Mouse (Mus musculus) MEL (cell line): ENCODE results near the gene Gimap7. TPM values are rescaled to one million over a fixed set of nuclear protein-coding genes. Genes with fewer than 3 reads are reported as not detected.

Experiments used
- DNase-seq: peaks from one replicate; pipeline ENCODE4 v3.0.0; 2011; ENCODE audit warnings: low read depth, low spot score
- H3K27ac ChIP-seq: 2 replicates; pipeline ENCODE4 v1.5.1; 2012; ENCODE audit warnings: low read depth, mild to moderate bottlenecking, control low read depth, low read length, moderate library complexity; ENCODE audit not compliant: control insufficient read depth
- H3K27me3 ChIP-seq, 2 experiments: fragments of 150-350 bp in 1 of 2; sonication (generic) in 1 of 2; 2 replicates each; pipeline ENCODE4 v1.6.1; 2012; ENCODE audit warnings: low read length in 2 of 2, mild to moderate bottlenecking in 2 of 2, improper control_type of control experiment in 1 of 2, moderate library complexity in 1 of 2; ENCODE audit not compliant: insufficient read depth in 2 of 2, control insufficient read depth in 1 of 2
- H3K36me3 ChIP-seq, 2 experiments: 2 replicates each; pipeline ENCODE4 v1.6.1; 2012 to 2014; ENCODE audit warnings: low read length in 2 of 2, improper control_type of control experiment in 1 of 2, inconsistent platforms in 1 of 2, mild to moderate bottlenecking in 1 of 2; ENCODE audit not compliant: insufficient read depth in 2 of 2, control insufficient read depth in 1 of 2
- H3K4me1 ChIP-seq, 2 experiments: fragments of 150-350 bp in 1 of 2; sonication (generic) in 1 of 2; 2 replicates each; pipeline ENCODE4 v1.6.1; 2012; ENCODE audit warnings: low read length in 2 of 2, improper control_type of control experiment in 1 of 2, mild to moderate bottlenecking in 1 of 2; ENCODE audit not compliant: insufficient read depth in 2 of 2, control insufficient read depth in 1 of 2
- H3K4me3 ChIP-seq, 2 experiments: fragments of 150-350 bp in 1 of 2; sonication (generic) in 1 of 2; 2 replicates each; pipeline ENCODE4 v1.5.1; 2012; ENCODE audit warnings: low read depth in 2 of 2, low read length in 2 of 2, mild to moderate bottlenecking in 2 of 2, moderate library complexity in 2 of 2, control low read depth in 1 of 2, improper control_type of control experiment in 1 of 2; ENCODE audit not compliant: control insufficient read depth in 1 of 2, insufficient read depth in 1 of 2
- H3K79me2 ChIP-seq: 2 replicates; pipeline ENCODE4 v1.6.1; 2012; ENCODE audit warnings: mild to moderate bottlenecking, low read length, moderate library complexity; ENCODE audit not compliant: control insufficient read depth, poor library complexity, insufficient read depth
- H3K9ac ChIP-seq: 2 replicates; pipeline ENCODE4 v1.6.1; 2012; ENCODE audit warnings: low read depth, mild to moderate bottlenecking, control low read depth, low read length, moderate library complexity; ENCODE audit not compliant: control insufficient read depth, poor library complexity, severe bottlenecking
- H3K9me3 ChIP-seq: fragments of 150-350 bp; sonication (generic); replicated peaks from 2 replicates; pipeline ENCODE4 v1.6.1; 2012; ENCODE audit warnings: mild to moderate bottlenecking, low read length, improper control_type of control experiment, moderate library complexity; ENCODE audit not compliant: insufficient read depth
- BHLHE40 ChIP-seq: IDR thresholded peaks from 2 replicates; pipeline ENCODE4 v1.6.1; 2012; ENCODE audit warnings: low read depth, mild to moderate bottlenecking, inconsistent platforms, low read length, improper control_type of control experiment, borderline replicate concordance
- CTCF ChIP-seq, 3 experiments: IDR thresholded peaks in 2 of 3; conservative IDR thresholded peaks in 1 of 3; 2 replicates each; pipeline ENCODE4 v1.5.1; 2011 to 2012; ENCODE audit warnings: low read length in 3 of 3, low read depth in 2 of 3, mild to moderate bottlenecking in 2 of 3, improper control_type of control experiment in 1 of 3, inconsistent platforms in 1 of 3, mixed read lengths in 1 of 3, moderate library complexity in 1 of 3; ENCODE audit not compliant: control insufficient read depth in 1 of 3, insufficient read depth in 1 of 3, poor library complexity in 1 of 3, severe bottlenecking in 1 of 3
- E2F4 ChIP-seq: IDR thresholded peaks from 2 replicates; pipeline ENCODE4 v1.6.1; 2011; ENCODE audit warnings: low read depth, low read length, improper control_type of control experiment, borderline replicate concordance
- ELF1 ChIP-seq: IDR thresholded peaks from 2 replicates; pipeline ENCODE4 v1.6.1; 2014; ENCODE audit warnings: low read depth, mild to moderate bottlenecking, inconsistent platforms, low read length, improper control_type of control experiment, moderate library complexity
- GABPA ChIP-seq: IDR thresholded peaks from 2 replicates; pipeline ENCODE4 v1.6.1; 2012; ENCODE audit warnings: low read depth, mild to moderate bottlenecking, inconsistent platforms, low read length, improper control_type of control experiment, moderate library complexity
- HCFC1 ChIP-seq: IDR thresholded peaks from 2 replicates; pipeline ENCODE4 v1.6.1; 2012; ENCODE audit warnings: low read depth, mild to moderate bottlenecking, inconsistent platforms, low read length, improper control_type of control experiment, moderate library complexity
- MAX ChIP-seq: IDR thresholded peaks from 2 replicates; pipeline ENCODE4 v1.6.1; 2011; ENCODE audit warnings: low read length, improper control_type of control experiment
- MEF2A ChIP-seq: IDR thresholded peaks from 2 replicates; pipeline ENCODE4 v1.6.1; 2014; ENCODE audit warnings: low read depth, mild to moderate bottlenecking, inconsistent platforms, low read length, improper control_type of control experiment; ENCODE audit not compliant: poor library complexity, insufficient replicate concordance, severe bottlenecking; ENCODE audit errors: extremely low read depth
- MYB ChIP-seq: IDR thresholded peaks from 2 replicates; pipeline ENCODE4 v1.6.1; 2011; ENCODE audit warnings: mild to moderate bottlenecking, low read depth, low read length, improper control_type of control experiment
- POLR2A ChIP-seq, 2 experiments: IDR thresholded peaks; 2 replicates each; pipeline ENCODE4 v1.6.1; 2011 to 2012; ENCODE audit warnings: low read length in 2 of 2, mild to moderate bottlenecking in 2 of 2, control low read depth in 1 of 2, improper control_type of control experiment in 1 of 2, low read depth in 1 of 2, moderate library complexity in 1 of 2; ENCODE audit not compliant: control insufficient read depth in 1 of 2, insufficient read depth in 1 of 2, poor library complexity in 1 of 2
- POLR2AphosphoS2 ChIP-seq: IDR thresholded peaks from 2 replicates; pipeline ENCODE4 v1.6.1; 2011; ENCODE audit warnings: low read length, improper control_type of control experiment
- POLR2AphosphoS5 ChIP-seq: IDR thresholded peaks from 2 replicates; pipeline ENCODE4 v1.6.1; 2012; ENCODE audit warnings: low read depth, borderline replicate concordance, mild to moderate bottlenecking, inconsistent platforms, low read length, moderate library complexity, mixed read lengths
- SIN3A ChIP-seq: IDR thresholded peaks from 2 replicates; pipeline ENCODE4 v1.6.1; 2012; ENCODE audit warnings: low read length, improper control_type of control experiment, inconsistent platforms
- TAL1 ChIP-seq: IDR thresholded peaks from 2 replicates; pipeline ENCODE4 v1.6.1; 2012; ENCODE audit warnings: mild to moderate bottlenecking, inconsistent platforms, low read length, moderate library complexity, mixed read lengths
- TCF12 ChIP-seq: IDR thresholded peaks from 2 replicates; pipeline ENCODE4 v1.6.1; 2014; ENCODE audit warnings: low read depth, mild to moderate bottlenecking, inconsistent platforms, low read length, improper control_type of control experiment, moderate library complexity
- USF2 ChIP-seq, 2 experiments: IDR thresholded peaks; 2 replicates each; pipeline ENCODE4 v1.6.1; 2011 to 2012; ENCODE audit warnings: improper control_type of control experiment in 2 of 2, low read length in 2 of 2, borderline replicate concordance in 1 of 2, inconsistent platforms in 1 of 2, low read depth in 1 of 2, mild to moderate bottlenecking in 1 of 2; ENCODE audit not compliant: insufficient read depth in 1 of 2
- ZKSCAN1 ChIP-seq: IDR thresholded peaks from 2 replicates; pipeline ENCODE4 v1.6.1; 2012; ENCODE audit warnings: low read depth, mild to moderate bottlenecking, inconsistent platforms, low read length, improper control_type of control experiment, moderate library complexity
- ZMIZ1 ChIP-seq: IDR thresholded peaks from 2 replicates; pipeline ENCODE4 v1.6.1; 2012; ENCODE audit warnings: low read depth, mild to moderate bottlenecking, inconsistent platforms, low read length, improper control_type of control experiment, moderate library complexity
- polyA plus RNA-seq, 2 experiments: library from polyadenylated mRNA; stranded (reverse) in 1 of 2; unstranded in 1 of 2; fragments of >175 nt in 1 of 2; fragments of >200 nt in 1 of 2; gene quantifications; 2 replicates each; pipeline versions ENCODE4 v1.2.1 to v1.2.4; 2012; ENCODE audit warnings: low replicate concordance in 2 of 2, low read depth in 1 of 2; ENCODE audit not compliant: insufficient read length in 2 of 2, insufficient read depth in 1 of 2, missing spikeins in 1 of 2
- total RNA-seq: library from RNA; depleted of rRNA; stranded (reverse); fragments of 300-350 nt; gene quantifications from 2 replicates; pipeline ENCODE4 v1.2.3, GENCODE M21; 2012

Gene Gimap7
- total and polyA plus RNA-seq, 3 experiments: not detected

GRCm38 (mm10) chr6:48684319-48684718 is 34.1 kb upstream of the Gimap7 start, which contains the start of gene Gimap4:
Gene Gimap4 (plus strand): TSS chr6:48684549.
- no peak for DNase-seq
- Histone ChIP-seq H3K4me3 (no peak within 1 kb of the TSS), H3K36me3 (no peaks in the 10 kb centered on the region), H3K79me2 (no peaks in the 10 kb centered on the region), H3K9me3 (no peaks in the 10 kb centered on the region), H3K27ac (no peak within 1 kb of the TSS), H3K9ac (no peak within 1 kb of the TSS), H3K4me1 (no peaks in the 10 kb centered on the region), H3K27me3 (peaks cover 0 to under 1% of the 10 kb centered on the region in 2 experiments; a peak in 1 of 4 replicates)
- TF ChIP-seq CTCF (IDR thresholded peaks at IDR 0.05 in 2 of 3, conservative IDR thresholded peaks at IDR 0.05 in 1 of 3; ENCODE audit: control insufficient read depth in 1 of 3, insufficient read depth in 1 of 3, low read depth in 2 of 3, low read length in 3 of 3, poor library complexity in 1 of 3, severe bottlenecking in 1 of 3): no peak
- TF ChIP-seq ELF1: no peak
- no peak for TF ChIP-seq POLR2A (IDR thresholded peaks at IDR 0.05; ENCODE audit: control insufficient read depth in 1 of 2, insufficient read depth in 1 of 2, low read depth in 1 of 2, low read length in 2 of 2, poor library complexity in 1 of 2)
- TF ChIP-seq ZKSCAN1: no peak
- no peak for TF ChIP-seq HCFC1
- no peak for TF ChIP-seq SIN3A
- no peak for TF ChIP-seq MYB
- TF ChIP-seq POLR2AphosphoS5: no peak
- no peak for TF ChIP-seq POLR2AphosphoS2
- no peak for TF ChIP-seq MEF2A
- TF ChIP-seq BHLHE40: no peak
- TF ChIP-seq MAX: no peak
- no peak for TF ChIP-seq TCF12

- Histone ChIP-seq H3K4me1 (no peaks in the 10 kb centered on the region), H3K27ac (no peak overlapping the region), H3K36me3 (no peaks in the 10 kb centered on the region), H3K79me2 (no peaks in the 10 kb centered on the region), H3K9me3 (no peaks in the 10 kb centered on the region), H3K4me3 (no peak overlapping the region)
- TF ChIP-seq MEF2A (no peak), USF2 (IDR thresholded peaks at IDR 0.05; ENCODE audit: borderline replicate concordance in 1 of 2, insufficient read depth in 1 of 2, low read depth in 1 of 2, low read length in 2 of 2) (no peak), ZMIZ1 (no peak), MAX (no peak), POLR2A (IDR thresholded peaks at IDR 0.05; ENCODE audit: control insufficient read depth in 1 of 2, insufficient read depth in 1 of 2, low read depth in 1 of 2, low read length in 2 of 2, poor library complexity in 1 of 2) (no peak), HCFC1 (no peak), E2F4 (no peak), SIN3A (no peak), ELF1 (no peak), TAL1 (no peak), GABPA (no peak)
- TF ChIP-seq, all 39 proteins: peak for 0
- Histone ChIP-seq H3K27me3 (peaks cover 0 to 1% of the 10 kb centered on the region in 2 experiments; a peak in 1 of 4 replicates), H3K9ac (no peak overlapping the region)
- no peak for DNase-seq
Measured at GRCm38 (mm10) chr6:48684806-48685205, 33.6 kb upstream of the Gimap7 start.
